Mouse (Mus musculus) lung, embryonic 14.5 days (tissue): Measurements from ENCODE around the gene Musk. TPM values are rescaled to one million over a fixed set of nuclear protein-coding genes. Genes with fewer than 3 reads are reported as not detected.
"Not testable (repeated sequence)": the region's sequence is repeated elsewhere in the genome, so short reads cannot be mapped to it uniquely, and the experiment has no call there.

Source experiments
- ATAC-seq: fragments of 200-750 bp; cut with Nextera tagmentation; 2 replicates; pipeline ENCODE4 v1.8.0; 2017; ENCODE audit warnings: mild to moderate bottlenecking, moderate TSS enrichment, moderate library complexity; ENCODE audit not compliant: insufficient read depth
- DNase-seq: peaks from one replicate; pipeline ENCODE4 v3.0.0-alpha.2; 2015
- H3K27ac ChIP-seq: fragments of 300-500 bp; sonication (generic); 2 replicates; pipeline ENCODE4 v1.5.1; 2014; ENCODE audit warnings: low read depth, mild to moderate bottlenecking, moderate library complexity
- H3K27me3 ChIP-seq: fragments of 300-500 bp; sonication (generic); 2 replicates; pipeline ENCODE4 v1.6.1; 2014; ENCODE audit warnings: low read length, control low read depth; ENCODE audit not compliant: insufficient read depth
- H3K36me3 ChIP-seq: fragments of 300-500 bp; sonication (generic); 2 replicates; pipeline ENCODE4 v1.6.1; 2014; ENCODE audit warnings: control low read depth; ENCODE audit not compliant: insufficient read depth
- H3K4me1 ChIP-seq: fragments of 300-500 bp; sonication (generic); 2 replicates; pipeline ENCODE4 v1.6.1; 2014; ENCODE audit warnings: antibody characterized with exemption, control low read depth; ENCODE audit not compliant: insufficient read depth
- H3K4me2 ChIP-seq: fragments of 300-500 bp; sonication (generic); 2 replicates; pipeline ENCODE4 v1.6.1; 2014; ENCODE audit warnings: mild to moderate bottlenecking
- H3K4me3 ChIP-seq: fragments of 300-500 bp; sonication (generic); 2 replicates; pipeline ENCODE4 v1.5.1; 2014; ENCODE audit warnings: low read depth, low read length
- H3K9ac ChIP-seq: fragments of 300-500 bp; sonication (generic); 2 replicates; pipeline ENCODE4 v1.6.1; 2014
- H3K9me3 ChIP-seq: fragments of 300-500 bp; sonication (generic); 2 replicates; pipeline ENCODE4 v1.6.1; 2016; ENCODE audit warnings: low read depth, low read length, control low read depth
- CTCF ChIP-seq: IDR thresholded peaks from 2 replicates; pipeline ENCODE4 v1.5.1; 2016; ENCODE audit warnings: antibody characterized with exemption, low read depth
- WGBS: fragments of 180-500 bp; shearing (Covaris S2); extraction: QIAGEN DNeasy Blood & Tissue Kit; methylation state at CpG from one replicate; pipeline ENCODE4 v1.1.7; 2014; 5-methylcytosine and 5-hydroxymethylcytosine counted together
- polyA plus RNA-seq: library from polyadenylated mRNA; unstranded; fragments of >200 nt; fragmentation: Nextera tagmentation; extraction: Ambion mirVana; gene quantifications from 2 replicates; pipeline ENCODE4 v1.2.1, GENCODE M21; 2014

Gene Musk
- polyA plus RNA-seq, result not detected in 2 replicates

DNA sequence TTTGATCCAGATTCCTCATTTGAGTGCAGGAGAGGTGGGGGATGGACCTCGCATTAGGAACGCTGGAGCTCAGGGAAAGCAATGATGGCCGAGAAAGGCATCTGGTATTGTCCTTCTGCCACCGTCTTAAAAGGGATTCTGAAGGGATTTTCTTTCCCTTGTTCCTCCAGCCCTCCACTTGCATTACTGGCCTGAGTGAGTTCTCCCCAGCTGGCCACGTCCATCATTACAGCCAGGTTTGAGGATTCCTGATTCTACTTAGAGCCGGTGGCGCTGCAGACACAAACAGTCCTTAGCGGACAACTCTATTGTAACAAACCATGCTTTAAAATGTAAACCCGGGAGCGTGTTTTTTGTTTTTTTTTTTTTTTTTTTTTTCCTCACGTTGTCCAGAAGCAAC is at the start of gene Musk:
Gene Musk (plus strand): TSS at position 274 of the 400 bp plus-strand sequence.
- H3K4me1 ChIP-seq, result no peaks in the 10 kb centered on the region
- H3K27me3 ChIP-seq, result no peaks in the 10 kb centered on the region
- no peak for ATAC-seq
- no peak within 1 kb of the TSS for H3K9ac ChIP-seq
- H3K9me3 ChIP-seq, result no peaks in the 10 kb centered on the region
- TF ChIP-seq CTCF, result no peak
- H3K4me2 ChIP-seq, result no peak within 1 kb of the TSS
- no peak within 1 kb of the TSS for H3K4me3 ChIP-seq
- no peak within 1 kb of the TSS for H3K27ac ChIP-seq
- 73% methylated on average over 11 of the region's 11 CpGs for WGBS
- H3K36me3 ChIP-seq, result no peaks in the 10 kb centered on the region
- DNase-seq, result no peak

GRCm38 (mm10) chr4:58240416-58240815 is 45.3 kb upstream of the Musk start:
- Histone ChIP-seq H3K27me3 (no peaks in the 10 kb centered on the region), H3K36me3 (no peaks in the 10 kb centered on the region), H3K4me1 (no peaks in the 10 kb centered on the region), H3K27ac (no peak overlapping the region), H3K9ac (no peak overlapping the region), H3K4me3 (no peak overlapping the region), H3K9me3 (no peaks in the 10 kb centered on the region), H3K4me2 (no peak overlapping the region)
- WGBS, result 73% methylated on average over 7 of the region's 7 CpGs
- no peak for ATAC-seq
- TF ChIP-seq CTCF, result no peak
- no peak for DNase-seq

DNA sequence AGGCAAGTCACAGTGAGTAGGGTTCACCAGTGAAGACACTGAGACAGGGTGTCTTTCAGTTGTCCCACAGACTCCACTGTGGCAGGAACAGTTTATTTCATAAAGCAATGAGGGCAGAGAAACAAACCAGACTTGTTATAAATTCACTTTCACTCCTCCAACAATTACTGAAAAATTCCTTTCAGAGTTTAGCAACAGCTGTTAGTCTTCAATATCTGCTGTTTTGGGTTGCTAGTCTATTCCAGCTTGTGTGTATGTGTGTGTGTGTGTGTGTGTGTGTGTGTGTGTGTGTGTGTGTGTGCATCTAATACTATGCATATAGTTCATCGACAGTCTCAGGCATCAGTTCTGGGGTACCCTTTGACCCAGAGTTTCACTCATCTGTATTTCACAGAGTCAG is 40.2 kb upstream of the Musk start:
- Histone ChIP-seq H3K27ac (peak overlapping the region; percentile 48; the same call in 1 of the 2 replicates), H3K27me3 (no peaks in the 10 kb centered on the region), H3K4me2 (no peak overlapping the region), H3K4me1 (no peaks in the 10 kb centered on the region), H3K36me3 (no peaks in the 10 kb centered on the region), H3K9ac (no peak overlapping the region), H3K9me3 (no peaks in the 10 kb centered on the region), H3K4me3 (no peak overlapping the region)
- TF ChIP-seq CTCF, result no peak
- ATAC-seq, result peak; percentile 44; the same call in 1 of the 2 replicates
- WGBS, result 42% methylated on average over 1 of the region's 1 CpGs
- peak; percentile 74 for DNase-seq

DNA sequence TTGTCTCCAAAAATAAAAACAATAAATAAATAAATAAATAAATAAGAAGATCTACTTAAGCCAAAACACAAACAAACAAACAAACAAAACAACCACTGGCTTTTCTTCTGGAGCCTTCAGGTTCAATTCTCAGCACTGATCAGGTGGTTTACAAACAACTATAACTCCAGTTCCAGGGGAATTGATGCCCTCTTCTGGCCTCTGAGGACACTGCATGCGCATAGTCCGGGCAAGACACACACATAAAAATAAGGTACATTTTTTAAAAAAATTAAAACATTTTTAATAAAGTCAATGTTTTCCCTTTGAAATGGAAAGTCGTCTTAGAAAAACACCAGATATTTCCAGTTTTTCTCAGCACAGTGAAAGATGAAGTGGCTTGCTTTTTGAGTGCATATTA is 33.4 kb upstream of the Musk start:
- no peak for ATAC-seq
- H3K4me2 ChIP-seq, result no peak overlapping the region
- 83% methylated on average over 3 of the region's 3 CpGs for WGBS
- no peaks in the 10 kb centered on the region for H3K9me3 ChIP-seq
- no peak overlapping the region for H3K27ac ChIP-seq
- H3K9ac ChIP-seq, result no peak overlapping the region
- no peaks in the 10 kb centered on the region for H3K4me1 ChIP-seq
- H3K36me3 ChIP-seq, result no peaks in the 10 kb centered on the region
- no peak for DNase-seq
- H3K4me3 ChIP-seq, result no peak overlapping the region
- H3K27me3 ChIP-seq, result no peaks in the 10 kb centered on the region
- TF ChIP-seq CTCF, result peak; percentile 38

GRCm38 (mm10) chr4:58253410-58253809 is 32.4 kb upstream of the Musk start:
- Histone ChIP-seq H3K27ac (no peak overlapping the region), H3K4me2 (no peak overlapping the region), H3K4me3 (no peak overlapping the region), H3K4me1 (no peaks in the 10 kb centered on the region), H3K9me3 (no peaks in the 10 kb centered on the region), H3K27me3 (no peaks in the 10 kb centered on the region), H3K9ac (no peak overlapping the region), H3K36me3 (no peaks in the 10 kb centered on the region)
- ATAC-seq, result no peak
- peak; percentile 92 for DNase-seq
- TF ChIP-seq CTCF, result peak; percentile 74
- WGBS, result 26% methylated on average over 5 of the region's 5 CpGs

DNA sequence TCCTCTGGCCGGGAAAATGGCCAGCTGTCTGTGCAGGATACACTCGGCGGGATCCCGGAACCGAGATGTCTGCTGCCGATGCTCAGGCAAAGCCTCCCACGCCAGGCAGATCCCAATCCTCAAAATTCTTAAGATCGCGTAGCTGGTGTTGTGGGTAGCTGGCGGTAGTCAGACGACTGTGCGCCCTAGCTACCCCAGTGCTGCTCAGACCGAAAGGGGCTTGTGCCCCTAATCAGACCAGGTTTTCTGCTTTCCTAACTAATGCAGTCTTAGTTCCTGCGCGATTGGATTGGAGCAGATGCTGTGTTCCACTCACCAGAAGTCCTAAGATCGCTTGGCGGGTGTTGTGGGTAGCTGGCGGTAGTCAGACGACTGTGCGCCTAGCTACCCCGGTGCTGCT is 25.0 kb upstream of the Musk start:
- H3K36me3 ChIP-seq, ATAC-seq, H3K4me2 ChIP-seq, H3K9me3 ChIP-seq, H3K27ac ChIP-seq, H3K9ac ChIP-seq, H3K4me1 ChIP-seq, H3K27me3 ChIP-seq, DNase-seq, H3K4me3 ChIP-seq: not testable (repeated sequence)
- WGBS, result 94% methylated on average over 21 of the region's 21 CpGs

DNA sequence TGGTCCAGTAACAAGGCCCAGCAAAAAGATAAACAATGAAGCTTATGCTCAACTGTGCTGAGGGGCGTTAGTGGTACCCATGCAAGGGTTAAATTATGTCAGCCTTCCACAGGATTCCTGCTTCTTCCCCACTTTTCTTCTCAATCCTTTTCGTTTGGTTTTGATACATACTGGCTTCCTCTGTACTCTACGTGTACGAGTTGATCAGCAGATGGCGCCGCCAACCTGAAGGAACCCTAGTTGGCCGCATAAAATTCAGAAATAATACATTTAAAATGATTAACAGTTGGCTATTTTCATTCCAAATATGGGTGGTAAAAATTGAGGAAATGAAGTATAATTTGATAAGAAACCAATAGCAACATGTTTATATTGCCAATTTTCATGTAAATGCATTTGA is 19.5 kb upstream of the Musk start:
- no peak overlapping the region for H3K4me2 ChIP-seq
- peak; percentile 80 for DNase-seq
- H3K36me3 ChIP-seq, result no peaks in the 10 kb centered on the region
- H3K4me1 ChIP-seq, result no peaks in the 10 kb centered on the region
- 41% methylated on average over 7 of the region's 7 CpGs for WGBS
- H3K27me3 ChIP-seq, result no peaks in the 10 kb centered on the region
- H3K9ac ChIP-seq, result no peak overlapping the region
- peak; percentile 76 for TF ChIP-seq CTCF
- no peak overlapping the region for H3K4me3 ChIP-seq
- no peaks in the 10 kb centered on the region for H3K9me3 ChIP-seq
- no peak overlapping the region for H3K27ac ChIP-seq
- no peak for ATAC-seq

DNA sequence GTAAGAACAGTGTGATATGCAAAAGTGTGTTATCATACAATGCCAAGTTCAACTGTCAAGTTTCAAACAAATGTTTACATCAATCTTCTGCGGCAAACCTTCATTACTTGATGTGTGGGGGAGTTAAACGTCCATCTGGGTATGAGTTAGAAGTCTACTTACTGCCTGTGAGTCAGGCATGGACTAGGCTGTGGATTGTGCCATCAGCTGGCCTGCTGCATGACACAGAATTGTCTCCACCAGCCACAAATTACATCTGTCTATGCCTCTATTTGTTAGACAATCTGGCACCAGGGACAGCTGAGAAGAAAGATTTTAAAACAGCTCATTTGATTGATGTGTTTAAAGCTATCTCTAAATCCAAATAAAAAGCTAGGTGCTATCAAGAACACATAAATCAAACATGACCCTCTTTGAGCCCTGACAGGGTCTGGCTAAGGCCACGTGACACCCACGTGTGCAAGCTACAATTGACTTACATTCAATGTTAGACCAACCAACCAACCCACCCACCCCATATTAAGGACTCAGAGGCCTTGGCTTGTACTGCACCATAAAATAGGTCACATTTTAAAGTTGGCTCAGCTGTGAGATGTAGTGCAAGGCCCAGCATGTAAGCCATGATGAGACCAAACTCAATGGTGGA is 16.7 kb upstream of the Musk start:
- WGBS, result 40% methylated on average over 4 of the region's 4 CpGs
- no peak for DNase-seq
- TF ChIP-seq CTCF, result no peak
- H3K4me1 ChIP-seq, result no peaks in the 10 kb centered on the region
- H3K27ac ChIP-seq, result no peak overlapping the region
- no peaks in the 10 kb centered on the region for H3K36me3 ChIP-seq
- H3K9me3 ChIP-seq, result no peaks in the 10 kb centered on the region
- ATAC-seq, result no peak
- no peak overlapping the region for H3K4me2 ChIP-seq
- no peak overlapping the region for H3K4me3 ChIP-seq
- H3K27me3 ChIP-seq, result no peaks in the 10 kb centered on the region
- H3K9ac ChIP-seq, result no peak overlapping the region
